In genomic region chr1:156035930-156036737, GRCm38 (mm10) we compare ENCODE assay signal across 8 mouse cellular contexts. TPM values are rescaled to one million over a fixed set of nuclear protein-coding genes. Genes with fewer than 3 reads are reported as not detected.
A peak's percentile ranks its signal among the peaks of the same experiment; 100 is the strongest.
DNase-seq lines count a peak whose midpoint lies in the region; ATAC-seq and TF ChIP-seq lines count a peak whose summit lies in the region.

Tor1aip1 (minus strand) TSS chr1:156036480.

- peak within 1 kb of the TSS; percentile 82 for H3K4me3 ChIP-seq in heart, embryonic 10.5 days
- peak within 1 kb of the TSS; percentile 62 for H3K4me3 ChIP-seq in kidney, embryonic 15.5 days (replicated peaks)
- peak within 1 kb of the TSS; percentile 89 for H3K4me3 ChIP-seq in liver, adult 2 months (ENCODE audit: insufficient read depth, low read depth, low read length)
- peak within 1 kb of the TSS; percentile 75 for H3K4me3 ChIP-seq in myocyte

- ATAC-seq in erythroblast, adult 5-6 weeks (replicated peaks; ENCODE audit: low FRiP score, poor library complexity, severe bottlenecking) = peak; percentile 65
- ATAC-seq in kidney, embryonic 15.5 days (replicated peaks; ENCODE audit: low FRiP score) = peak; percentile 95

- no peaks in the 10 kb centered on the region for H3K9me3 ChIP-seq in heart, embryonic 10.5 days
- no peaks in the 10 kb centered on the region for H3K9me3 ChIP-seq in kidney, embryonic 15.5 days (replicated peaks)

- peak within 1 kb of the TSS; percentile 69 for H3K9ac ChIP-seq in kidney, embryonic 15.5 days
- H3K9ac ChIP-seq in liver, adult 2 months (ENCODE audit: low read depth, low read length) = peak within 1 kb of the TSS; percentile 92

- TF ChIP-seq CTCF in liver, adult 2 months (IDR thresholded peaks at IDR 0.05; ENCODE audit: low read depth, low read length) = peak; percentile 90

- H3K4me1 ChIP-seq in heart, embryonic 10.5 days = peaks cover 13% of the 10 kb centered on the region; the same call in 1 of the 2 replicates
- peaks cover 23% of the 10 kb centered on the region; the same call in 1 of the 2 replicates for H3K4me1 ChIP-seq in kidney, embryonic 15.5 days
- H3K4me1 ChIP-seq in liver, adult 2 months (ENCODE audit: control insufficient read depth, insufficient read depth, low read length) = peaks cover 5% of the 10 kb centered on the region; the same call in 1 of the 2 replicates

- DNase-seq in B cell, adult 2 months = peak; percentile 98 to 99
- DNase-seq in brain, adult 2 months (ENCODE audit: low read depth, low spot score) = peak; percentile 100
- DNase-seq in heart, embryonic 10.5 days (ENCODE audit: low spot score) = peak; percentile 99
- peak; percentile 97 for DNase-seq in liver, adult 2 months (ENCODE audit: extremely low read depth, low read depth, low spot score)
- peak; percentile 99 for DNase-seq in splenic B cell, adult 2 months (ENCODE audit: low read depth, low spot score)

- H3K79me2 ChIP-seq in liver, adult 2 months (ENCODE audit: control insufficient read depth, insufficient read depth, low read length) = peaks cover 7% of the 10 kb centered on the region; the same call in 1 of the 2 replicates
- peaks cover 51% of the 10 kb centered on the region for H3K79me2 ChIP-seq in myocyte (ENCODE audit: control insufficient read depth, insufficient read depth)

- peak within 1 kb of the TSS; percentile 66 for H3K4me2 ChIP-seq in kidney, embryonic 15.5 days
- peak within 1 kb of the TSS; percentile 97 for H3K4me2 ChIP-seq in myocyte (ENCODE audit: low read depth)

- under 1% methylated on average over 59 of the region's 59 CpGs for WGBS in heart, embryonic 10.5 days
- under 1% methylated on average over 59 of the region's 59 CpGs for WGBS in kidney, embryonic 15.5 days
- under 1% methylated on average over 59 of the region's 59 CpGs for WGBS in liver, adult 2 months

- peak within 1 kb of the TSS; percentile 97 for H3K27ac ChIP-seq in heart, embryonic 10.5 days
- peak within 1 kb of the TSS; percentile 99 for H3K27ac ChIP-seq in kidney, embryonic 15.5 days
- peak within 1 kb of the TSS; percentile 97 for H3K27ac ChIP-seq in liver, adult 2 months (replicated peaks; ENCODE audit: insufficient read depth, low read depth, low read length)

- peak; percentile 87 for TF ChIP-seq POLR2A in liver, adult 2 months (IDR thresholded peaks at IDR 0.05; ENCODE audit: extremely low read depth, insufficient read depth, low read length)
- TF ChIP-seq POLR2A in myocyte (IDR thresholded peaks at IDR 0.05; ENCODE audit: insufficient read length, low read depth) = peak; percentile 66

- peaks cover 28% of the 10 kb centered on the region for H3K36me3 ChIP-seq in heart, embryonic 10.5 days
- H3K36me3 ChIP-seq in kidney, embryonic 15.5 days = peaks cover 29% of the 10 kb centered on the region
- H3K36me3 ChIP-seq in liver, adult 2 months (ENCODE audit: control insufficient read depth, insufficient read depth, low read length) = peaks cover 22% of the 10 kb centered on the region
- peaks cover 9% of the 10 kb centered on the region for H3K36me3 ChIP-seq in myocyte (ENCODE audit: control insufficient read depth, insufficient read depth)
- peaks cover 17% of the 10 kb centered on the region for H3K36me3 ChIP-seq in splenic B cell, adult 2 months (ENCODE audit: control insufficient read depth, insufficient read depth, low read length, poor library complexity, severe bottlenecking)

- no peaks in the 10 kb centered on the region for H3K27me3 ChIP-seq in heart, embryonic 10.5 days (ENCODE audit: insufficient read depth, poor library complexity, severe bottlenecking)
- no peaks in the 10 kb centered on the region for H3K27me3 ChIP-seq in kidney, embryonic 15.5 days
- no peaks in the 10 kb centered on the region for H3K27me3 ChIP-seq in liver, adult 2 months (ENCODE audit: control insufficient read depth, insufficient read depth, low read length)
- H3K27me3 ChIP-seq in myocyte (ENCODE audit: control insufficient read depth, insufficient read depth, insufficient read length) = no peaks in the 10 kb centered on the region
- no peaks in the 10 kb centered on the region for H3K27me3 ChIP-seq in splenic B cell, adult 2 months (ENCODE audit: control insufficient read depth, insufficient read depth, low read length, poor library complexity, severe bottlenecking)

- H3ac ChIP-seq in myocyte (ENCODE audit: control insufficient read depth, insufficient read length) = peak within 1 kb of the TSS; percentile 40

TF ChIP-seq in myocyte, 11 proteins besides CTCF, POLR2A, EP300 and RAD21:
- TF ChIP-seq TCF12 (IDR thresholded peaks at IDR 0.05; ENCODE audit: insufficient read depth, poor library complexity, severe bottlenecking) = no peak
- TF ChIP-seq REST (IDR thresholded peaks at IDR 0.05; ENCODE audit: insufficient read depth, insufficient read length) = no peak
- peak; percentile 62; the same call in 1 of the 2 replicates for TF ChIP-seq CEBPB (IDR thresholded peaks at IDR 0.05; ENCODE audit: insufficient read depth, poor library complexity, severe bottlenecking)
- TF ChIP-seq SRF (IDR thresholded peaks at IDR 0.05; ENCODE audit: control insufficient read depth, insufficient read length, low read depth) = no peak
- TF ChIP-seq USF1 (IDR thresholded peaks at IDR 0.05; ENCODE audit: low read depth) = no peak
- TF ChIP-seq MAX (IDR thresholded peaks at IDR 0.05; ENCODE audit: low read depth) = no peak
- peak in 1 of 3 experiments; percentile 40 for TF ChIP-seq MYOD1 (IDR thresholded peaks at IDR 0.05; ENCODE audit: control insufficient read depth in 1 of 3, insufficient read length in 2 of 3, low read depth in 2 of 3)
- no peak for TF ChIP-seq TCF3 (IDR thresholded peaks at IDR 0.05; ENCODE audit: insufficient read length, low read depth)
- TF ChIP-seq POLR2AphosphoS2 (IDR thresholded peaks at IDR 0.05; ENCODE audit: insufficient read length, low read depth) = peak; percentile 71
- peak in 1 of 3 experiments; percentile 68 for TF ChIP-seq MYOG (IDR thresholded peaks at IDR 0.05; ENCODE audit: control insufficient read depth in 1 of 3, insufficient read depth in 1 of 3, insufficient read length in 2 of 3, low read depth in 2 of 3)
- TF ChIP-seq E2F4 (IDR thresholded peaks at IDR 0.05; ENCODE audit: insufficient read depth) = peak; percentile 35

RNA-seq across cellular contexts. Expression of gene Tor1aip1, which starts in this region (rescaled TPM):
- total RNA-seq in erythroblast, adult 5-6 weeks (2015; ENCODE audit: low replicate concordance) = 65.9 and 70.0 TPM in 2 replicates
- 58.6 and 67.1 TPM in 2 replicates for total RNA-seq in erythroblast, adult 5-6 weeks (2017; ENCODE audit: low replicate concordance)
- polyA plus RNA-seq in heart, embryonic 10.5 days (2016; fragmentation: Nextera tagmentation; extraction: Ambion mirVana) = 35.6 and 38.8 TPM in 2 replicates
- 41.4 and 45.8 TPM in 2 replicates for polyA plus RNA-seq in kidney, embryonic 15.5 days (2015; fragmentation: Nextera tagmentation; extraction: Ambion mirVana)
- total RNA-seq in liver, adult 2 months (2014; rRNA removed) = 26.4 and 32.6 TPM in 2 replicates
- 19.9 and 25.7 TPM in 2 replicates for polyA plus RNA-seq in liver, adult 2 months (2012; rRNA removed)
- 15.8 TPM for polyA plus RNA-seq in myocyte (2012; fragmentation: generic; extraction: Trizol)

Comparison
In these comparisons a context has a peak if more than half of its experiments do, and no peak if none do; other contexts are left out.
1. Peak in every context shown above with its lines: DNase-seq, ATAC-seq, H3K4me3 ChIP-seq and H3K27ac ChIP-seq.